Mouse (Mus musculus) stomach, embryonic 15.5 days (tissue): ENCODE measurements at regions not wholly inside any gene's neighbourhood (a gene's known extent, or its start where the extent isn't known, plus 50 kb on each side); places are given as distances from the start of the nearest gene placed in this dataset.

Experiments used
- ATAC-seq: fragments of 200-750 bp; cut with Nextera tagmentation; 2 replicates; pipeline ENCODE4 v1.8.0; 2017; ENCODE audit warnings: low read depth, moderate number of reproducible peaks, moderate TSS enrichment; ENCODE audit not compliant: insufficient read depth, low FRiP score
- H3K27ac ChIP-seq: fragments of 300-500 bp; sonication (generic); 2 replicates; pipeline ENCODE4 v1.5.1; 2015; ENCODE audit warnings: mild to moderate bottlenecking, inconsistent platforms
- H3K27me3 ChIP-seq: fragments of 300-500 bp; sonication (generic); replicated peaks from 2 replicates; pipeline ENCODE4 v1.6.1; 2015; ENCODE audit warnings: inconsistent platforms
- H3K36me3 ChIP-seq: fragments of 300-500 bp; sonication (generic); 2 replicates; pipeline ENCODE4 v1.6.1; 2015; ENCODE audit warnings: inconsistent platforms
- H3K4me1 ChIP-seq: fragments of 300-500 bp; sonication (generic); 2 replicates; pipeline ENCODE4 v1.6.1; 2015; ENCODE audit warnings: inconsistent platforms
- H3K4me2 ChIP-seq: fragments of 300-500 bp; sonication (generic); 2 replicates; pipeline ENCODE4 v1.6.1; 2015; ENCODE audit warnings: mild to moderate bottlenecking, inconsistent platforms
- H3K4me3 ChIP-seq: fragments of 300-500 bp; sonication (generic); replicated peaks from 2 replicates; pipeline ENCODE4 v1.5.1; 2015; ENCODE audit warnings: inconsistent platforms
- H3K9ac ChIP-seq: fragments of 300-500 bp; sonication (generic); 2 replicates; pipeline ENCODE4 v1.6.1; 2015; ENCODE audit warnings: inconsistent platforms
- H3K9me3 ChIP-seq: fragments of 300-500 bp; sonication (generic); 2 replicates; pipeline ENCODE4 v1.6.1; 2016; ENCODE audit warnings: inconsistent platforms
- WGBS: fragments of 180-500 bp; shearing (Covaris S2); methylation state at CpG from one replicate; pipeline ENCODE4 v1.1.7; 2015; 5-methylcytosine and 5-hydroxymethylcytosine counted together

DNA sequence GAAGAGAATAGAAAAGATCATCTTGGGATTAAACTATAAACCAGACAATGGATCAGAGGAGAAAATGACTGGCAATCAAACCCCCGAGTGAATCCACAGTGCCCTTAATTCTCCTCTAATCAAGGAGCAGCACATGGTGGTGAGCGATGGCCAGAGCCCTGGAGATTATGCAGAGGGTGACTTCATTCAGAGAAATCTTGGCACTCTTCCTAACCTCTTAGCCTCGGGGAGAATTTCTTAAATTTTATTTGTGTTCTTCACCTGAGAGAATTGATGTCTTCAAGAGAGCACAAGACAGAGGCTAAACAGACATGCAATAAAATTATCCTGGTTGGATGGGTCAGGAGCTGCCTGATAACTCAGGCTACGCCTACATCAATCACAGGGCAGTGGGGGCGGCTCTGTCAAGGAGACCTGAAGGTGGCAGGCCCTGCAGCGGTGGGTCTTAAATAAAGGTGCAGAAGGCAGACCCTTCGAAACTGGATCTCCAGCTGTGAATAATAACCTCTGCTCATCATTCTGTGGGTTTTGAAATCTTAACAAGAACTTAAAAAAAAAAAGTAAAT is 316.5 kb upstream of the Klf12 start:
- Histone ChIP-seq H3K9ac (no peak overlapping the region), H3K4me2 (no peak overlapping the region), H3K4me1 (no peaks in the 10 kb centered on the region), H3K9me3 (no peaks in the 10 kb centered on the region), H3K36me3 (no peaks in the 10 kb centered on the region), H3K27ac (no peak overlapping the region), H3K4me3 (no peak overlapping the region), H3K27me3 (no peaks in the 10 kb centered on the region)
- WGBS = 44% methylated on average over 7 of the region's 7 CpGs
- no peak for ATAC-seq

DNA sequence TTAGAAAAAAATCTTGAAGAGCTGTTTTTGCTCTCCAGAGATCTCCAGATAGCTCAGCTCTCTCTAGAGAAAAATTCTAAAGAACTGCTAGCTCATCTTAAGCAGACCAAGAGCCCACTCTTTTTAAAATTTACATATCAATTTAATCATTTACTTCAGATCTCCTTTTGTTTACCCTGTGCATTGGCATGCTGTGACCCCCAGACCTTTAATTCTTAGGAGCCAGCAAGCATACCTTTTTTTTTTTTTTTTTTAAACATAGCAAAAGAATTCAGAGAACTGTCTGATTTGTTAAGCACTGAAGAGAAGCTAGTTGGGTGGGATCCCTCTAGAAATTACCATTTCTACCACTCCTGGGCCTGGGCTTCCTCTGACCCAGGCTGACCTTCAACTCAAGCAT is 285.5 kb upstream of the Klf12 start:
- Histone ChIP-seq H3K4me2 (no peak overlapping the region), H3K27ac (no peak overlapping the region), H3K4me3 (no peak overlapping the region), H3K27me3 (no peaks in the 10 kb centered on the region), H3K9me3 (no peaks in the 10 kb centered on the region), H3K4me1 (no peaks in the 10 kb centered on the region), H3K9ac (no peak overlapping the region), H3K36me3 (no peaks in the 10 kb centered on the region)
- no peak for ATAC-seq

DNA sequence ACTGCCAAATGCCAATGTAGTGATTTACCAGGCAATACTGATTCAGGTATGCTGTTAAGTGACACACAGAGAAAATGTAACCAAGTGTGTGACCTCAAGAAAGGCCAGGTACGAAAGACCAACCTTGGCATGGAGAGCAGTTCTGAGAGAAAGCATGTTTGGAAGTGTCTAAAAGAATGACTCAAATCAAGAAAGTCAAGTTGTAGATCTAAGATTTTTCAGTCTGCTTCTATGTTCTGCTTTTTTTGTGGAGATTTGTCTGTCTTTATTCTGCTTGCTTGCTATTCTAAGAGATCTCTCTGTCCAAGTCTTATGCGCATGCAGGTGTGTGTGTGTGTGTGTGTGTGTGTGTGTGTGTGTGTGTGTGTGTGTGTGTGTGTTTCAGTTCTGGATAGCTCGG is 277.4 kb upstream of the Klf12 start:
- Histone ChIP-seq H3K36me3 (no peaks in the 10 kb centered on the region), H3K9ac (no peak overlapping the region), H3K27me3 (no peaks in the 10 kb centered on the region), H3K4me3 (no peak overlapping the region), H3K27ac (no peak overlapping the region), H3K4me1 (no peaks in the 10 kb centered on the region), H3K4me2 (no peak overlapping the region), H3K9me3 (no peaks in the 10 kb centered on the region)
- ATAC-seq = no peak
- 88% methylated on average over 3 of the region's 3 CpGs for WGBS

DNA sequence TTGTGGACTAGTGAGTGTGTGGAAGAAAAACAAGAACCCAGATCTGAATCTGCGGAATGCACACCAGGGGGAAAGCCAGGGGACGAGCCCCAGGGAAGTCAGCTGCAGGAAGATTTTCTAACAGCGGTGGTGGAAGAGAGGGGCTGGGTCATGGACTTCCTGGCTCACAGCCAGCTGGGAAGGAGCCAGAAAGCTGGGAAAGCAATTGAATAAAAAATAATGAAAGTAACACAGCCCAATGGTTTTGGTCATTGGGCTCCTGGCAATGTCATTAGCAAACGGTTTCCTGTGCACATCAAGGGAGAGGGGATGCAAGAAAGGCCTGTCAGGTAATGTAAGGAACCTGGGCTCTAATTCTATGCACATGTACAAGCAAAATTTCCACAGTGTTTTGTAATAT is 273.9 kb upstream of the Klf12 start:
- ATAC-seq = no peak
- Histone ChIP-seq H3K27ac (no peak overlapping the region), H3K36me3 (no peaks in the 10 kb centered on the region), H3K4me2 (no peak overlapping the region), H3K4me1 (no peaks in the 10 kb centered on the region), H3K4me3 (no peak overlapping the region), H3K9me3 (no peaks in the 10 kb centered on the region), H3K27me3 (no peaks in the 10 kb centered on the region), H3K9ac (no peak overlapping the region)
- 11% methylated on average over 4 of the region's 4 CpGs for WGBS

DNA sequence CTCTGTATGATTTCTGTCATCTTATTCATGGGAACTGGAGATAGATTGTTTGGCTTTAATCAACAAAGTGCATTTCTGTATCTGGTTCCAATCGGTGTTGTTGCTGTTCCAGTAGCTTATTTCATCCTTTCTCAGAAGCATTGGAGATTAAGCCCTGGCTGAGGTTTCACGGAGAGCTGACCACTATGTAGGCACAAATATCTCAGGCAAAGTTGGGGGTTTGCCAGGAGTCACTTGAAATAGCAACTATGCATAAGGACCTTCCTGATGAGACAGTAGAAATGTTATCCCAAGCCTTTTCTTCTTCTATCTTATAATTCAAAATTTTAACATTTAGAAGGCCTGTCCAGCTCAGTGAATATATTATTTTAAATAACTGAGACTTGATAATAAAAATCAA is 268.0 kb upstream of the Klf12 start:
- Histone ChIP-seq H3K9me3 (no peaks in the 10 kb centered on the region), H3K4me3 (no peak overlapping the region), H3K4me2 (no peak overlapping the region), H3K9ac (no peak overlapping the region), H3K27me3 (no peaks in the 10 kb centered on the region), H3K36me3 (no peaks in the 10 kb centered on the region), H3K4me1 (no peaks in the 10 kb centered on the region), H3K27ac (no peak overlapping the region)
- no peak for ATAC-seq
- 50% methylated on average over 2 of the region's 2 CpGs for WGBS

DNA sequence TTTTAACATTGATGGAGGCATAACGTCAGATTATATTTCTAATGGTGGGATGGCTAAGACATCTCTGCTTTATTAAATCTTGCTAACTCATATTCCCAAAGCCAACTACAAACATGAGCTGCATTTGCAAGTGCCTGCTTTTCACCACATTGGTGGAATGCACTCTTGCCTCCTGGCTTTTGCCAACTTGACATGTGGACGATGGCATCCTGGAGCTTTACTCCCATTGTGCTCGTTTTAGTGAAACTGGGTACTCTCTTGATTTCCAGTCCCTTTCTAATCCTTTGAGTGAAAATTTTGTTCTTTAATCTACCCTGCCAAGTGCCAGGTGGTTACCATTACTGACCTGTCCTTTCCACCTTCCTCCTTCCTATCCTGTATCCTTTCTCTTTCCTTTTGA is 265.8 kb upstream of the Klf12 start:
- Histone ChIP-seq H3K9me3 (no peaks in the 10 kb centered on the region), H3K4me3 (no peak overlapping the region), H3K4me1 (no peaks in the 10 kb centered on the region), H3K27ac (no peak overlapping the region), H3K9ac (no peak overlapping the region), H3K27me3 (no peaks in the 10 kb centered on the region), H3K4me2 (no peak overlapping the region), H3K36me3 (no peaks in the 10 kb centered on the region)
- WGBS = 76% methylated on average over 3 of the region's 3 CpGs
- ATAC-seq = no peak

DNA sequence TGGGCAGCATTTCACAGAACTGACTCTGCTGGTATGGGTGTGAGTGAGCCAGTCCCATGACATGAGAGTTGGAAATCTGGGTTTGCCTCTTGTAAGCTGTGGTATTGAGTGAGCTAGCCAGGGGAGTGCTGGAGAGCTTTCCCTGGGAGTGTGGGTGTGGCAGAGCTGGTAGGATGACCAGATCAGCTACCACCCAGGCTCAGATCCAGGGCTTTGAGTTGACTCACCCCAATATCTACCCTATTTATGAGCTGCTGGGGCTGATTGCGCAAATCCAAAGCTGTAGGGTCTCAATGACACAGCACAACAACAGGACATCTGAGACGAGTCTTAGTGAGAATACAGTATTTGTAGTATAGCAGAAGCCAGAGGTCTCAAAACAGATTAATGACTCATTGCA is 245.7 kb upstream of the Klf12 start:
- H3K27me3 ChIP-seq = no peaks in the 10 kb centered on the region
- ATAC-seq = no peak
- WGBS = 73% methylated on average over 2 of the region's 2 CpGs
- no peaks in the 10 kb centered on the region for H3K36me3 ChIP-seq
- H3K9me3 ChIP-seq = no peaks in the 10 kb centered on the region
- no peaks in the 10 kb centered on the region for H3K4me1 ChIP-seq
- no peak overlapping the region for H3K9ac ChIP-seq
- no peak overlapping the region for H3K4me2 ChIP-seq
- no peak overlapping the region for H3K27ac ChIP-seq
- no peak overlapping the region for H3K4me3 ChIP-seq

DNA sequence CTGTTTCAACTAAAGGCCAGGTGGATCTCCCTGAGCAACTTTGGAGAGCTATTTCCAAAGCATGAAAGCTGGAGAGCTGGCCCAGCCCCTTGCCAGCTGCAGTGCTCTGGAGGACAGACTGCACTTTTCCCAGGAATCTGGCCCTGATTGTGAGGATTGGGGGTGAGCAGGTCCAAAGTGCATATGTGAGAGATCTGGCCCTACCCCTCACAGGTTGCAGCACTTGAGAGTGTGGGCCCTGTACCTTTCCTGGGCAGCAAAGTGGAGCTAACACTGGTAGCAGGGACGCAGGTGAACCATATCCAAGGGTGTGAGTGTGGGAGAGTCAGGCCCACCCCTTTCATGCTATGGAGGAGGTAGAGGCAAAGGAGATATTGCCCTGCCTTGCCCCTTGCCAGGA is 245.3 kb upstream of the Klf12 start:
- Histone ChIP-seq H3K4me1 (no peaks in the 10 kb centered on the region), H3K4me2 (no peak overlapping the region), H3K27me3 (no peaks in the 10 kb centered on the region), H3K4me3 (no peak overlapping the region), H3K9me3 (no peaks in the 10 kb centered on the region), H3K9ac (no peak overlapping the region), H3K36me3 (no peaks in the 10 kb centered on the region), H3K27ac (no peak overlapping the region)
- ATAC-seq = no peak
- WGBS = 82% methylated on average over 1 of the region's 1 CpGs

DNA sequence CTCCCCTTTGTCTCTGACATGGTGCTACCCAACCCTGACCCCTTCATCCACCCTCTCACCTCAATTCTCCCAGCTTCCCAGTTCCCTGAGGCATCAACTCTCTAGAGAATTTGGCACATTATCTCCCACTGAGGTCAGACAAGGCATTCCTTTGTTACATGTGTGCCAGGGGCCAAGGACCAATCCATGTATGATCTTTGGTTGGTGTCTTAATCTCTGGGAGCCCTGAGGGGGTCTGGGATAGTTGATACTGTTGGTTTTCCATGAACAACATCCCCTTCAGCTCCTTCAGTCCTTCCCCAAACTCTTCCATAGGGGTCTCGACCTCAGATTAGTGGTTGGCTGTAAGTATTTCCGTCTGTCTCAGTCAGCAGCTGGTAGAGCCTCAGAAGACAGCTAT is 224.9 kb upstream of the Klf12 start:
- ATAC-seq = no peak
- no peaks in the 10 kb centered on the region for H3K4me1 ChIP-seq
- H3K27me3 ChIP-seq = no peaks in the 10 kb centered on the region
- no peaks in the 10 kb centered on the region for H3K9me3 ChIP-seq
- WGBS = 53% methylated on average over 2 of the region's 2 CpGs
- H3K27ac ChIP-seq = no peak overlapping the region
- H3K9ac ChIP-seq = no peak overlapping the region
- no peak overlapping the region for H3K4me2 ChIP-seq
- H3K36me3 ChIP-seq = no peaks in the 10 kb centered on the region
- no peak overlapping the region for H3K4me3 ChIP-seq

DNA sequence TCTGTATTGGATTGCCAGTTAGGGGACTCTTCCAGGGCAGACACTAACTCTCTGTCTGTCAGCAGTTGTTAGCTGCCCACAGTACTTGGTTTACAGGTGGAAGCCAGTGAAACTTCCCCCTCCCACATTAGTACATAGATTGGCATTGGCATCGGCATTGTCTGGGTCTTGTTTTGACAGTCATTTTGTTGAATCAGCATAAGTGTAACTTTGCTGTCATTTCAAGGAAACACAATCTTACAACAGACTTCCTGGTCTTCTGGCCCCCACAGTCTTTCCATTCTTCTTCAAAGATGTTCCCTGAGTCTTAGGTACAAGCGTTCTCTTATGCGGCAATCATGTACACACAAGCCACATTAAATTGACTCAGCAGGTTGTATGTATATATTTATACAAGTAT is 223.6 kb upstream of the Klf12 start:
- ATAC-seq = no peak
- Histone ChIP-seq H3K9ac (no peak overlapping the region), H3K27ac (no peak overlapping the region), H3K4me1 (no peaks in the 10 kb centered on the region), H3K36me3 (no peaks in the 10 kb centered on the region), H3K9me3 (no peaks in the 10 kb centered on the region), H3K4me2 (no peak overlapping the region), H3K27me3 (no peaks in the 10 kb centered on the region), H3K4me3 (no peak overlapping the region)
- WGBS = 84% methylated on average over 3 of the region's 3 CpGs

DNA sequence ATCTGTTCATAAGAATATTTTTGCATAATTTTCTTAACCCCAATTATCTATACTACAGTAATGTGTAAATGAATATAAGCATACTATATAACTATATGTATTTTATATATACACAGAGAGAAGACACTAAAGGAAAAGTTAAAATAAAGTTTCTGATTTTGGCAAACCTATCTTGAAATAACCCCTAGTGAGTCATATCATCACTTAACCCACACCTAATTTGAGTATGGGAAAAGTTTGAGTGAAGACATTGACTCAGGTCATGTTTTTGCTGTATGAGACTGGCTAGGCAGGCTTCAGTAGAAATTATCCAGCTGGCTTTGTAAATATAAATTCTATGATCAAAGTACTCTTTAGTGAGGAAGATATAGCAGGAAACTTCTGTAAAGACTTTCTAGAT is 223.1 kb upstream of the Klf12 start:
- H3K4me3 ChIP-seq = no peak overlapping the region
- ATAC-seq = no peak
- no peaks in the 10 kb centered on the region for H3K9me3 ChIP-seq
- no peaks in the 10 kb centered on the region for H3K27me3 ChIP-seq
- H3K4me1 ChIP-seq = no peaks in the 10 kb centered on the region
- H3K4me2 ChIP-seq = no peak overlapping the region
- no peaks in the 10 kb centered on the region for H3K36me3 ChIP-seq
- H3K27ac ChIP-seq = no peak overlapping the region
- no peak overlapping the region for H3K9ac ChIP-seq

DNA sequence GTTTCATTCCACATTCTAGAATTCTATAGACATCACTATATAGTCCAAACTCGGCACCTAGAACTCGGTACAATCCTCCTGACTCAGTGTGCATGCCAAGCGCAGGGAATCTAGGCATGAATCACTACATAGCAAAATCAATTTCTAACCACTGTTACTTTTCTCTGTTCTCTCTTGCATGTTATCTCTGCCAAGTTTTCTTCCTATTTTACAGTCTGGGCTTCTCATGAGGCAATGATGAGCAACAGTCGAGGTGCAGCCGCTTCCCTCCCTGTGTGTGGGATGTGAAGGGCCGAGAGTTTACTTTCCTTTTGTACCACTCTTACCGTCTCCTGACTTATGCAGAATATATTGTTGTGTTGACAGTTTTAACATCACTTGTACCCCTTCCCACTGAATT is 204.4 kb upstream of the Klf12 start:
- ATAC-seq = no peak
- H3K36me3 ChIP-seq = no peaks in the 10 kb centered on the region
- no peak overlapping the region for H3K27ac ChIP-seq
- H3K9ac ChIP-seq = no peak overlapping the region
- no peak overlapping the region for H3K4me3 ChIP-seq
- H3K9me3 ChIP-seq = no peaks in the 10 kb centered on the region
- H3K27me3 ChIP-seq = no peaks in the 10 kb centered on the region
- H3K4me1 ChIP-seq = no peaks in the 10 kb centered on the region
- H3K4me2 ChIP-seq = no peak overlapping the region
- WGBS = 84% methylated on average over 7 of the region's 7 CpGs

DNA sequence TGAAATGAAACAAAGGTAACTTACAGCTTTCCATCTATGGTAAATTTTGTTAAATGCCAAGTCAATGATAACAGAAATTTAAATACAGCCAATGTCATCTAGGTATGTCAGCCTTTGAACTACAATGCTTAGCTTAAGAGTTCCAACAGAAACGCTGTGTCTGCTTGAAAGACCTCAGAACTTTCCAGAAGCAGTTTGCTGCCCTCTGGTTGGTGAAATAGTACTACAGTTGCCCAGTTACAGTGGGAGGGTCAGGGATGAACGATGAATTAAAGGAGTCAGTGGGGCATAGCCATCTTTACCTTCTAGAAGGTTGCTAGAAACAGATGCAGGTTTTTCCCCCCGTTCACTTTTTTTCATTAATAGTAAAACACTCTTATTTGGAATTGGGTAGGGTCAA is 201.0 kb upstream of the Klf12 start:
- WGBS = 70% methylated on average over 3 of the region's 3 CpGs
- H3K27ac ChIP-seq = no peak overlapping the region
- H3K4me1 ChIP-seq = no peaks in the 10 kb centered on the region
- no peak for ATAC-seq
- H3K9ac ChIP-seq = no peak overlapping the region
- H3K9me3 ChIP-seq = no peaks in the 10 kb centered on the region
- no peak overlapping the region for H3K4me2 ChIP-seq
- no peak overlapping the region for H3K4me3 ChIP-seq
- no peaks in the 10 kb centered on the region for H3K36me3 ChIP-seq
- H3K27me3 ChIP-seq = no peaks in the 10 kb centered on the region
